Mouse (Mus musculus) E14TG2a.4 (cell line): ENCODE data around the gene Lonp1.
"Not testable (repeated sequence)": the region's sequence is repeated elsewhere in the genome, so short reads cannot be mapped to it uniquely, and the experiment has no call there.

ENCODE experiments used
- CTCF ChIP-seq: conservative IDR thresholded peaks from 2 replicates; pipeline ENCODE4 v1.5.1; 2014; ENCODE audit warnings: low read length
- POU5F1 ChIP-seq: IDR thresholded peaks from 2 replicates; pipeline ENCODE4 v1.6.1; 2014; ENCODE audit warnings: low read length, borderline replicate concordance

DNA sequence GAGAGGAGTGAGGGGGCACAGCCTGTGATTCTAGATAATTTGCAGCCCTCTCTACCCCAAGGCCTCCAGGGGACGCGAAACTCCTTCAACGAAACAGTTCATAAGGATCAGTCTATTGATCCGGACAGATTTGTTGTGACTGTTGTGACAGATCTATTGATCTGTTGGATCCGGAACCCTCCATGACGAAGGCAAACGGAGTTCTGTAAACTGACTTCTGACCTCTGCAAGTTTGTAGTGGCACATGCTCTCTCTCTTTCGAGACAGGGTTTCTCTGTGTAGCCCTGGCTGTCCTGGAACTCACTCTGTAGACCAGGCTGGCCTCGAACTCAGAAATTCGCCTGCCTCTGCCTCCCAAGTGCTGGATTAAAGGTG, 14.1 kb downstream of the Lonp1 start:
- not testable (repeated sequence) for TF ChIP-seq CTCF, POU5F1
